Mouse (Mus musculus): Measurements from ENCODE around the gene Dthd1. TPM values are rescaled to one million over a fixed set of nuclear protein-coding genes. Genes with fewer than 3 reads are reported as not detected.

Dthd1 gene
- polyA plus RNA-seq, 1 experiment: not detected

DNA sequence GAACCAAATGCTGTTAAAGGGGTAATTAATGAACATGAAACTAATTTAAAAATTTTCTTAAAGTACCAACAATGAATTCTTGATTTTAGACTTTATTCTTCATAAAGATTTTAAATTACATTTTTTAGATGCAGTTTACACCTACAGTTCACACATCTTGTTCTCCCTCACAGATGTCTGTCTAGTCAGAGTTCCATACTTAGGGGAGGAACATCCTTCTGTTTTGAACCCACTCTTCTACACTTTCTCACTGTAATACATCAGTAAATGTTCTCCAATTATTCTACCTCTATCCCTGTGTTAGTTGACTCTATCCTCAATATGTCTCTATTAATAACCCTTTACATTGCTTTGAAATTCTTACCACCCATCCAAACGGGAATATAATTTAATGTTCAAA lies 20.8 kb upstream of the Dthd1 start:
- Histone ChIP-seq H3K27me3 (replicated peaks) (no peaks in the 10 kb centered on the region), H3K9me3 (no peaks in the 10 kb centered on the region), H3K36me3 (replicated peaks; ENCODE audit: low read length) (no peaks in the 10 kb centered on the region), H3K4me1 (peaks cover 8% of the 10 kb centered on the region), H3K4me3 (replicated peaks) (no peak overlapping the region)
- no peak for TF ChIP-seq FLI1 (IDR thresholded peaks at IDR 0.05; ENCODE audit: low read length)
- TF ChIP-seq GATA1 (IDR thresholded peaks at IDR 0.05; ENCODE audit: borderline replicate concordance, low read length): no peak

DNA sequence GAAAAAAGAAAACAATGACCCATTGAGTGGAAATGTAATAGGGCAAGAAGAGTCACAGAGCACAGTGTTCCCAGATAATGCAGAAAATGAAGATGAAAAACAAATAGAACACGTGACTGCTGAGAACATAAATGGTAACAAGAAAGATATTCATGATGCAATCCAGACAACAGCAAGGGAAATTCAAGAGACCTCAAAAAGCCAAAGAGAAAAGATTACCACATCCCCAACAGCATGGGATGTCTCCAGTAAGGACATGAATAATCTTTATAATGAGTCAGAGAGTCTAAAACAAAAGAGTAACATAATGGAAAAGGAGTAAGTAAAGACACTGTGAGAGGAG lies 420 bp downstream of the Dthd1 start:
- H3K36me3 ChIP-seq (replicated peaks; ENCODE audit: low read length): no peaks in the 10 kb centered on the region

GRCm38 (mm10) chr5:62815741-62816140 lies 2.1 kb downstream of the Dthd1 start:
- Histone ChIP-seq H3K9me3 (no peaks in the 10 kb centered on the region), H3K4me3 (replicated peaks) (no peak overlapping the region), H3K27me3 (replicated peaks) (no peaks in the 10 kb centered on the region), H3K36me3 (replicated peaks; ENCODE audit: low read length) (no peaks in the 10 kb centered on the region), H3K4me1 (peaks cover 4% of the 10 kb centered on the region; the same call in 1 of the 2 replicates)
- no peak for TF ChIP-seq FLI1 (IDR thresholded peaks at IDR 0.05; ENCODE audit: low read length)
- TF ChIP-seq GATA1 (IDR thresholded peaks at IDR 0.05; ENCODE audit: borderline replicate concordance, low read length): no peak

More for the DNA sequence above, 420 bp downstream of the Dthd1 start:
- Histone ChIP-seq H3K4me1 (peaks cover 3% of the 10 kb centered on the region; the same call in 1 of the 2 replicates), H3K9me3 (no peaks in the 10 kb centered on the region), H3K27me3 (replicated peaks) (no peaks in the 10 kb centered on the region), H3K4me3 (replicated peaks) (no peak overlapping the region)
- TF ChIP-seq FLI1 (IDR thresholded peaks at IDR 0.05; ENCODE audit: low read length): no peak
- TF ChIP-seq GATA1 (IDR thresholded peaks at IDR 0.05; ENCODE audit: borderline replicate concordance, low read length): no peak

- no peak overlapping the region for H3K4me3 ChIP-seq (replicated peaks)
- no peaks in the 10 kb centered on the region for H3K9me3 ChIP-seq
- no peaks in the 10 kb centered on the region for H3K36me3 ChIP-seq (replicated peaks; ENCODE audit: low read length)
- no peaks in the 10 kb centered on the region for H3K27me3 ChIP-seq (replicated peaks)
- H3K4me1 ChIP-seq: peaks cover 7% of the 10 kb centered on the region; the same call in 1 of the 2 replicates
- no peak for TF ChIP-seq FLI1 (IDR thresholded peaks at IDR 0.05; ENCODE audit: low read length)
- TF ChIP-seq GATA1 (IDR thresholded peaks at IDR 0.05; ENCODE audit: borderline replicate concordance, low read length): no peak
Measured at GRCm38 (mm10) chr5:62819567-62819966, 5.9 kb downstream of the Dthd1 start.

GRCm38 (mm10) chr5:62820363-62821271 lies 7.0 kb downstream of the Dthd1 start:
- TF ChIP-seq FLI1 (IDR thresholded peaks at IDR 0.05; ENCODE audit: low read length) (no peak), GATA1 (IDR thresholded peaks at IDR 0.05; ENCODE audit: borderline replicate concordance, low read length) (no peak)
- Histone ChIP-seq H3K27me3 (replicated peaks) (no peaks in the 10 kb centered on the region), H3K9me3 (no peaks in the 10 kb centered on the region)

GRCm38 (mm10) chr5:62842955-62843730 lies 29.5 kb downstream of the Dthd1 start:
- no peaks in the 10 kb centered on the region for H3K36me3 ChIP-seq (replicated peaks; ENCODE audit: low read length)
- H3K27me3 ChIP-seq (replicated peaks): no peaks in the 10 kb centered on the region
- TF ChIP-seq FLI1 (IDR thresholded peaks at IDR 0.05; ENCODE audit: low read length) (no peak), GATA1 (IDR thresholded peaks at IDR 0.05; ENCODE audit: borderline replicate concordance, low read length) (no peak)
- peaks cover 7% of the 10 kb centered on the region for H3K4me1 ChIP-seq
- H3K4me3 ChIP-seq (replicated peaks): no peak overlapping the region
- H3K9me3 ChIP-seq: no peaks in the 10 kb centered on the region

More at GRCm38 (mm10) chr5:62820363-62821271, 7.0 kb downstream of the Dthd1 start:
- Histone ChIP-seq H3K4me1 (peaks cover 7% of the 10 kb centered on the region; the same call in 1 of the 2 replicates), H3K36me3 (replicated peaks; ENCODE audit: low read length) (no peaks in the 10 kb centered on the region), H3K4me3 (replicated peaks) (peak overlapping the region; percentile 71)

DNA sequence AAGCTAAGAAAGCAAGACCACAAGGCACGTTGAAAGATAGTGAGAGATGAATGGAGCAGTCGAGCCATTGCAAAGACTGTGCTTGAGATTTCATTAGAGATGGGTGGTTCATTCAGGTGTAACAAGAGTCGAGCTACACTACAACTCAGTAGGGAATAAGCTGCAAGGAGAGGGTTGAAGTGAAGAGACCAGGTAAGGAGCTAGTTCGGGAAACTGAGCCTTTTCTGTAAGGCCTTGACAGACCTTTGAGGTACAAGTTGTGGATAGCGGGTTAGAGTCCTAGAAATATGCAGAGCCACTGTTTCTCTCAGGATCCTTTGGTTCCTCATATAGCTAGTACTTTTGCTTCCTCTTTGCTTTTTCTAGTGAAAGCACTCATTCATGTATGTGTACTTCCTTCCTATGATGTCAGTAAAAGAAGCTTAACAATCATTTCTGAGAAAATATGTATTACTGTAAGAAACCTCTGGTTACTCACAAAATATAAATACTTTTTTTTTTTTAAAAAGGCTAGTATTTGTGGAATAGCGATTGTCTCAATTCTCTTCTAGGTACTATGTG lies 33.0 kb downstream of the Dthd1 start:
- no peaks in the 10 kb centered on the region for H3K27me3 ChIP-seq (replicated peaks)
- H3K9me3 ChIP-seq: no peaks in the 10 kb centered on the region
- no peaks in the 10 kb centered on the region for H3K36me3 ChIP-seq (replicated peaks; ENCODE audit: low read length)
- TF ChIP-seq FLI1 (IDR thresholded peaks at IDR 0.05; ENCODE audit: low read length) (no peak), GATA1 (IDR thresholded peaks at IDR 0.05; ENCODE audit: borderline replicate concordance, low read length) (no peak)
- no peak overlapping the region for H3K4me3 ChIP-seq (replicated peaks)
- H3K4me1 ChIP-seq: peaks cover 4% of the 10 kb centered on the region

DNA sequence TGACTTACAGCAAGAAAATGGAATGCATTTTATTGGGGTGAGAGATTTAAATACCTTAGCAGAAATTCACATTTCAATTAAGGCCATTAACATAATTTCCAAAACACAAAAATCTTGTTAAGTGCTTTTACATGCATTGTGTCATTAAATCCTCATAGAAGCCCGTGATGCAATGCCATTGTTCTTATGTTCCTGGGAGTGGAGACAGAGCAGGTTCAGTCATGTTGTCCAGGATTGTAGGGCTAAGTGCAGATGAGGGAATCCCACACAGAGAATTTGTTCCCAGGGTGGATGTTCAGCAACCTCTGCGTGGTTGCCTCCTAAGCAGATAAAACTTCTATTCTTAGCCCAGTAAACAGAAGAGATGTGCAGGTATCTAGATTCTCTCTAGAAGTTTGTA lies 37.7 kb downstream of the Dthd1 start:
- Histone ChIP-seq H3K9me3 (no peaks in the 10 kb centered on the region), H3K4me1 (peaks cover 8% of the 10 kb centered on the region), H3K4me3 (replicated peaks) (no peak overlapping the region), H3K36me3 (replicated peaks; ENCODE audit: low read length) (no peaks in the 10 kb centered on the region), H3K27me3 (replicated peaks) (no peaks in the 10 kb centered on the region)
- no peak for TF ChIP-seq FLI1 (IDR thresholded peaks at IDR 0.05; ENCODE audit: low read length)
- TF ChIP-seq GATA1 (IDR thresholded peaks at IDR 0.05; ENCODE audit: borderline replicate concordance, low read length): no peak

DNA sequence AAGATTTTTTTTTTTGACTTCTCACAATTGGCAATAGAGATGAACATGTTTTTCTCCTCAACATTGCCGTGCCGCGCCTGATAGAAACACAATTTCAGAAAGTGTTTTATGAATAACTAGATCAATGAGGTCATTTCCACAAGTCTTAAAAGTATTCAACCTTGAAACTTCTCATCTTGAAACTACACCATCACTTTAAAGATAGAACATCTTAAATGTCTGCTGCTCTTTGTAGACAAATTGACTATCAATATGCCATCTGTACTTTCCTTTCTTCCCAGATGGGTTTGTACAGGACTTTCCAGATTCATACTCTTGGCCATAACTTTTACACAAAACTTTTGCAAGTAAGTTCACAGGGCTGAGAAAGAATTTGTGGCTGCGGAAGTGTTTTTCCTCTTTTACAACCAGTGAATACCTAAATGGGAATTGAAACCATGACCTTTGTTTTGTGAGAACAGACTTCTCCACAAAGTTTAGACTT lies 40.8 kb downstream of the Dthd1 start:
- Histone ChIP-seq H3K4me3 (replicated peaks) (no peak overlapping the region), H3K9me3 (no peaks in the 10 kb centered on the region), H3K27me3 (replicated peaks) (no peaks in the 10 kb centered on the region), H3K36me3 (replicated peaks; ENCODE audit: low read length) (no peaks in the 10 kb centered on the region), H3K4me1 (peaks cover 7% of the 10 kb centered on the region)
- TF ChIP-seq GATA1 (IDR thresholded peaks at IDR 0.05; ENCODE audit: borderline replicate concordance, low read length): no peak
- no peak for TF ChIP-seq FLI1 (IDR thresholded peaks at IDR 0.05; ENCODE audit: low read length)
